17 mouse cellular contexts compared by ENCODE assay signal in the genomic region with DNA sequence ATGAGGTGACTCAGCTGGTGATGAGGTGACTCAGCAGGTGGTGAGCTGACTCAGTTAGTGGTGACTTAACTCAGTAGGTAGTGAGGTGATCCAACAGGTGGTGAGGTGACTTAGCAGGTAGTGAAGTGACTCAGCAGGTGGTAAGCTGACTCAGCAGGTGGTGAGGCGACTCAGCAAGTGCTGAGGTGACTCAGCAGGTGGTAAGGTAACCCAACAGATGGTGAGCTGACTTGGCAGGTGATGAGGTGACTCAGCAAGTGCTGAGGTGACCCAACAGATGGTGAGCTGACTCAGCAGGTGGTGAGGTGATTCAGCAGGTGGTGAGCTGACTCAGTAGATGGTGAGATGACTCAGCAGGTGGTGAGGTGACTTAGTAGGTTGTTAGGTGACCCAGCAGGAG.
DNase-seq lines count a peak whose midpoint lies in the region; TF ChIP-seq lines count a peak whose summit lies in the region.
"Had no signal": no experiment of that assay in that cellular context is flagged by ENCODE, and none has a peak within 500 bp of the region (broad histone marks: within the 10 kb centered on the region; RNA-seq: fewer than 3 reads in every experiment).

No protein-coding gene starts in this region.

- no peaks in the 10 kb centered on the region for H3K9me3 ChIP-seq in MEL (replicated peaks; ENCODE audit: insufficient read depth, low read length)
- H3K9me3 ChIP-seq: embryonic facial prominence, embryonic 10.5 days; midbrain, embryonic 10.5 days had no signal

- no peak for TF ChIP-seq EP300 in MEL (IDR thresholded peaks at IDR 0.05; ENCODE audit: low read depth in 1 of 2, low read length in 2 of 2)

- H3K27ac ChIP-seq in MEL (ENCODE audit: control insufficient read depth, low read depth, low read length): no peak overlapping the region
- H3K27ac ChIP-seq: embryonic facial prominence, embryonic 10.5 days; midbrain, embryonic 10.5 days had no signal

- H3K27me3 ChIP-seq in MEL (ENCODE audit: control insufficient read depth in 1 of 2, insufficient read depth in 2 of 2, low read length in 2 of 2): no peaks in the 10 kb centered on the region

- no peak for TF ChIP-seq POLR2A in MEL (IDR thresholded peaks at IDR 0.05; ENCODE audit: control insufficient read depth in 1 of 2, insufficient read depth in 1 of 2, low read depth in 1 of 2, low read length in 2 of 2, poor library complexity in 1 of 2)

- no peak for TF ChIP-seq RAD21 in MEL (IDR thresholded peaks at IDR 0.05; ENCODE audit: low read depth, low read length)

- no peaks in the 10 kb centered on the region for H3K79me2 ChIP-seq in MEL (ENCODE audit: control insufficient read depth, insufficient read depth, low read length, poor library complexity)

- DNase-seq in layer of hippocampus, adult 11-12 months (ENCODE audit: low spot score): peak; percentile 10
- DNase-seq in layer of hippocampus, postnatal 36 days: no peak
- peak; percentile 49 to 55 for DNase-seq in right cerebral cortex, adult 2 months (ENCODE audit: low spot score in 2 of 2)
- DNase-seq in right cerebral cortex, postnatal 10 days (ENCODE audit: low spot score in 2 of 2): no peak
- peak; percentile 1 for DNase-seq in MEL (ENCODE audit: low read depth, low spot score)
- DNase-seq in telencephalon, adult 2 months (ENCODE audit: low read depth, low spot score): peak; percentile 47
- no peak for DNase-seq in ovary, postnatal 14 days (ENCODE audit: low spot score)
- no peak for DNase-seq in T-cell, adult 2 months (ENCODE audit: low spot score)
- DNase-seq: adrenal gland, postnatal 14 days; cerebellum, adult 8-10 months; heart, postnatal 10 days; kidney, adult 2 months; kidney, postnatal 36 days; lung, adult 2 months; thymus, postnatal 14 days had no signal

- no peak overlapping the region for H3K9ac ChIP-seq in MEL (ENCODE audit: control insufficient read depth, low read depth, low read length, poor library complexity, severe bottlenecking)

- TF ChIP-seq CTCF in MEL (IDR thresholded peaks at IDR 0.05 in 2 of 3, conservative IDR thresholded peaks at IDR 0.05 in 1 of 3; ENCODE audit: control insufficient read depth in 1 of 3, insufficient read depth in 1 of 3, low read depth in 2 of 3, low read length in 3 of 3, poor library complexity in 1 of 3, severe bottlenecking in 1 of 3): no peak

- H3K4me1 ChIP-seq in MEL (ENCODE audit: control insufficient read depth in 1 of 2, insufficient read depth in 2 of 2, low read length in 2 of 2): no peaks in the 10 kb centered on the region

- no peaks in the 10 kb centered on the region for H3K36me3 ChIP-seq in MEL (ENCODE audit: control insufficient read depth in 1 of 2, insufficient read depth in 2 of 2, low read length in 2 of 2)
- H3K36me3 ChIP-seq: embryonic facial prominence, embryonic 10.5 days; midbrain, embryonic 10.5 days had no signal

- no peak overlapping the region for H3K4me3 ChIP-seq in MEL (ENCODE audit: control insufficient read depth in 1 of 2, insufficient read depth in 1 of 2, low read depth in 2 of 2, low read length in 2 of 2)
- H3K4me3 ChIP-seq: embryonic facial prominence, embryonic 10.5 days; midbrain, embryonic 10.5 days had no signal

TF ChIP-seq in MEL, 35 proteins besides CTCF, POLR2A, EP300 and RAD21:
- TF ChIP-seq CHD1 (IDR thresholded peaks at IDR 0.05; ENCODE audit: low read depth, low read length) (no peak), GATA1 (IDR thresholded peaks at IDR 0.05; ENCODE audit: low read depth, low read length) (no peak), MAFK (IDR thresholded peaks at IDR 0.05; ENCODE audit: borderline replicate concordance, low read depth, low read length) (no peak), BHLHE40 (IDR thresholded peaks at IDR 0.05; ENCODE audit: borderline replicate concordance, low read depth, low read length) (no peak), POLR2AphosphoS2 (IDR thresholded peaks at IDR 0.05; ENCODE audit: low read length) (no peak), POLR2AphosphoS5 (IDR thresholded peaks at IDR 0.05; ENCODE audit: borderline replicate concordance, low read depth, low read length) (no peak), USF2 (IDR thresholded peaks at IDR 0.05; ENCODE audit: borderline replicate concordance in 1 of 2, insufficient read depth in 1 of 2, low read depth in 1 of 2, low read length in 2 of 2) (no peak), SIN3A (IDR thresholded peaks at IDR 0.05; ENCODE audit: low read length) (no peak), NRF1 (IDR thresholded peaks at IDR 0.05; ENCODE audit: insufficient read depth, low read depth, low read length, poor library complexity, severe bottlenecking) (no peak), SMC3 (IDR thresholded peaks at IDR 0.05; ENCODE audit: low read depth, low read length) (no peak), ZC3H11A (IDR thresholded peaks at IDR 0.05; ENCODE audit: low read depth, low read length) (no peak), ZKSCAN1 (IDR thresholded peaks at IDR 0.05; ENCODE audit: low read depth, low read length) (no peak), CHD2 (IDR thresholded peaks at IDR 0.05; ENCODE audit: low read length) (no peak), ZNF384 (IDR thresholded peaks at IDR 0.05; ENCODE audit: low read depth, low read length) (no peak), MXI1 (IDR thresholded peaks at IDR 0.05; ENCODE audit: low read depth, low read length) (no peak), TBP (IDR thresholded peaks at IDR 0.05; ENCODE audit: low read depth, low read length) (no peak), TAL1 (IDR thresholded peaks at IDR 0.05; ENCODE audit: low read length) (no peak)

Comparison
In these comparisons a context has a peak if more than half of its experiments do, and no peak if none do; other contexts are left out.
1. DNase-seq: peak in layer of hippocampus, adult 11-12 months (single experiment), right cerebral cortex, adult 2 months (2 of 2), MEL (single experiment) and telencephalon, adult 2 months (single experiment); none in layer of hippocampus, postnatal 36 days (0 of 2), right cerebral cortex, postnatal 10 days (0 of 2), ovary, postnatal 14 days (single experiment) and T-cell, adult 2 months (single experiment).